Mouse (Mus musculus) limb, embryonic 14.5 days (tissue): ENCODE data around the gene Zfp831. TPM values are rescaled to one million over a fixed set of nuclear protein-coding genes. Genes with fewer than 3 reads are reported as not detected.

Experiments
- ATAC-seq: fragments of 200-750 bp; cut with Nextera tagmentation; 2 replicates; pipeline ENCODE4 v1.8.0; 2017; ENCODE audit warnings: low read depth, moderate number of reproducible peaks, moderate TSS enrichment; ENCODE audit not compliant: low FRiP score
- DNase-seq: peaks from one replicate; pipeline ENCODE4 v3.0.0-alpha.2; 2015; ENCODE audit warnings: low spot score
- H3K27ac ChIP-seq: fragments of 300-500 bp; sonication (generic); replicated peaks from 2 replicates; pipeline ENCODE4 v1.5.1; 2014; ENCODE audit warnings: low read depth, mild to moderate bottlenecking, low read length, moderate library complexity, mixed read lengths
- H3K27me3 ChIP-seq: fragments of 300-500 bp; sonication (generic); 2 replicates; pipeline ENCODE4 v1.6.1; 2014; ENCODE audit warnings: low read length, mixed read lengths; ENCODE audit not compliant: control insufficient read depth, insufficient read depth
- H3K36me3 ChIP-seq: fragments of 300-500 bp; sonication (generic); 2 replicates; pipeline ENCODE4 v1.6.1; 2014; ENCODE audit warnings: mild to moderate bottlenecking, low read length, moderate library complexity, mixed read lengths; ENCODE audit not compliant: control insufficient read depth, insufficient read depth
- H3K4me1 ChIP-seq: fragments of 300-500 bp; sonication (generic); 2 replicates; pipeline ENCODE4 v1.6.1; 2014; ENCODE audit warnings: antibody characterized with exemption, low read length, mixed read lengths; ENCODE audit not compliant: control insufficient read depth, insufficient read depth
- H3K4me2 ChIP-seq: fragments of 300-500 bp; sonication (generic); replicated peaks from 2 replicates; pipeline ENCODE4 v1.6.1; 2014; ENCODE audit warnings: low read depth, mild to moderate bottlenecking, low read length, moderate library complexity; ENCODE audit not compliant: severe bottlenecking
- H3K4me3 ChIP-seq: fragments of 300-500 bp; sonication (generic); replicated peaks from 2 replicates; pipeline ENCODE4 v1.5.1; 2014; ENCODE audit warnings: low read length
- H3K9ac ChIP-seq: fragments of 300-500 bp; sonication (generic); 2 replicates; pipeline ENCODE4 v1.6.1; 2014; ENCODE audit warnings: mild to moderate bottlenecking, low read depth, low read length, moderate library complexity; ENCODE audit not compliant: severe bottlenecking
- H3K9me3 ChIP-seq: fragments of 300-500 bp; sonication (generic); 2 replicates; pipeline ENCODE4 v1.6.1; 2016; ENCODE audit warnings: low read length; ENCODE audit not compliant: control insufficient read depth
- POLR2A ChIP-seq: fragments of 200-500 bp; IDR thresholded peaks from 2 replicates; pipeline ENCODE4 v1.8.0; 2012; ENCODE audit warnings: inconsistent platforms, mild to moderate bottlenecking, moderate library complexity, borderline replicate concordance; ENCODE audit not compliant: insufficient read depth, insufficient read length; ENCODE audit errors: extremely low read depth
- WGBS: fragments of 180-500 bp; shearing (Covaris S2); extraction: QIAGEN DNeasy Blood & Tissue Kit; methylation state at CpG from one replicate; pipeline ENCODE4 v1.1.7; 2014; 5-methylcytosine and 5-hydroxymethylcytosine counted together
- polyA plus RNA-seq, 2 experiments: library from polyadenylated mRNA; depleted of rRNA in 1 of 2; stranded (reverse) in 1 of 2; unstranded in 1 of 2; fragments of >200 nt; fragmentation: Nextera tagmentation in 1 of 2; extraction: Ambion mirVana in 1 of 2; gene quantifications; 2 replicates each; pipeline versions ENCODE4 v1.2.1 to v1.2.3; 2012 to 2014

The Zfp831 gene
- polyA plus RNA-seq, 2 experiments: 0.03 to 0.04 TPM

DNA sequence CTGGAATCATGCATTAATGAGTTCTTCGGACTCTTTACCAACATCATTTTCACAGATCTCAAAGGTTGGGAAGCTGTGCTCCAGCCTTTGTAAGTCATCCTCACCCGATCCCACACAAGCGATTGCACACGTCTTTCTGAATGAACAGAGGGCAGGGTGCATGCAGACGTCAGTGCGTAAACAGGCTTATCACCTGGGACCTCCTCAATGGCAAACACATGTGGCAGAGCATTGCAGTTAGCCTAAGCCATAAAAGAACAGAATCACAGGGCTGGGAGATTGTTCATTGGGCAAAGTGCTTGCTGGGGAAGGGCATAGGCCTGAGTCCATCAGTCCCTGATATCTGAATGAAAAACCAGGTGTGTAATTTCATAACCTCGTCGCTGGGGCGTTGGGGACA lies 17.0 kb downstream of the Zfp831 start:
- H3K27ac ChIP-seq: no peak overlapping the region
- ATAC-seq (no peak), DNase-seq (no peak)
- no peak overlapping the region for H3K9ac ChIP-seq
- no peaks in the 10 kb centered on the region for H3K9me3 ChIP-seq
- WGBS: 48% methylated on average over 9 of the region's 9 CpGs
- H3K4me1 ChIP-seq: 0 out of 2 replicates have a peak, but pooled peaks cover 4% of the 10 kb centered on the region
- H3K4me2 ChIP-seq: no peak overlapping the region
- H3K27me3 ChIP-seq: no peaks in the 10 kb centered on the region
- H3K36me3 ChIP-seq: no peaks in the 10 kb centered on the region
- no peak for TF ChIP-seq POLR2A
- no peak overlapping the region for H3K4me3 ChIP-seq

DNA sequence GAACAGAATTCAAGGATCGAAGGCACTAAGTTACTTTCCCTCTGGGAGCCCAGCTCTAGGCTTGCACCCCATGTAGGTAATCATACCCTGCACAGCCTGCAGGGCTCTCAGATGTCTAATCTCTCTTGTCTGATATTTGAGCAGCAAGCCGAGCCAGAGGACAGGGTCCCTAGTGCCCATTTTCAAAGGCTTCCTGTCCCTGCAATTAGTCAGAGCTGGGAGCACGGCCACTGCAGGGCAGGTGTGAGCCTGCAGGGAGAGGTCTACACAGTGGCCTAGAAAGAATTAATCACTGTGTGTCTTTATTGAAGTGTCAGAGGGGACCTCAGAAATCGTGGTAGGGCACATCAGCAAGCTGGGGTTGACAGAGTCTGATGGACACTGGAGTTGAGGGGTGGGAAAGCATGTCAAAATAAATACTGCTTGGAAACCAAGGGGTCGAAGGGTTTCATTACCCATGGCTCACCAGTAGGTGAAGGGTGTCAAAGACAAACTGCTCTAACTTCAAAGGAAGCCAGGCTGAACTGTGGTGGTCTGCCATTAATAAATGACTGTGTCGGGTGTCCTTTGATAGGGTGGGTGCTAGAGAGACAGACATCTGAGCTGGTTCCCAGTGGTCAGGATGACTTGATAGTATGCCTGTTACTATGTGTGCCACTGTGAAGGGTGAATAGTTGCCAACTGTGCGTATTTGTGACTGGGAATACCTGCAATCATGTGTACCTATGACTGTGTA lies 18.3 kb downstream of the Zfp831 start:
- Histone ChIP-seq H3K9me3 (no peaks in the 10 kb centered on the region), H3K4me1 (0 out of 2 replicates have a peak, but pooled peaks cover 4% of the 10 kb centered on the region), H3K4me3 (no peak overlapping the region), H3K36me3 (no peaks in the 10 kb centered on the region), H3K27ac (no peak overlapping the region), H3K4me2 (no peak overlapping the region), H3K9ac (no peak overlapping the region), H3K27me3 (no peaks in the 10 kb centered on the region)
- ATAC-seq: no peak
- DNase-seq: no peak
- WGBS: 24% methylated on average over 7 of the region's 7 CpGs
- no peak for TF ChIP-seq POLR2A

DNA sequence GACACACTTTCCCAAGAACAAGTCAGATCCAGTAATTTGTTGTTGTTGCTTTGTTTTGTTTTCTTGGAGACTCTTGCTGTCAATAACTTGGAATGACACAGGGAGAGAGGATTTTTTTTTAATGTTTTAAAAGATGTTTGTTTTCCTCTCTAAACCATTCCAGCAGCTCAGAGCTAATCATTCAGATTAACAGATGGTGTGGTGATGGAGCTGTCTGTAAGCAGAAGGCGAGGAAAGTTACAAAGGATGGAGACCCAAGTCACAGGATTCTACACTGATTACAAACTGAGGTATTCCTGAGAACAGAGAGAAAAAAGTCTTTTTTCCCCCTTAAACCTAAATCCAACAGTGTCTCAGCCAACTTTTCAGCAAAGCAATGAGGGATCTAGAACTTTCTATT lies 19.3 kb downstream of the Zfp831 start:
- H3K27me3 ChIP-seq: no peaks in the 10 kb centered on the region
- WGBS: 72% methylated on average over 1 of the region's 1 CpGs

DNA sequence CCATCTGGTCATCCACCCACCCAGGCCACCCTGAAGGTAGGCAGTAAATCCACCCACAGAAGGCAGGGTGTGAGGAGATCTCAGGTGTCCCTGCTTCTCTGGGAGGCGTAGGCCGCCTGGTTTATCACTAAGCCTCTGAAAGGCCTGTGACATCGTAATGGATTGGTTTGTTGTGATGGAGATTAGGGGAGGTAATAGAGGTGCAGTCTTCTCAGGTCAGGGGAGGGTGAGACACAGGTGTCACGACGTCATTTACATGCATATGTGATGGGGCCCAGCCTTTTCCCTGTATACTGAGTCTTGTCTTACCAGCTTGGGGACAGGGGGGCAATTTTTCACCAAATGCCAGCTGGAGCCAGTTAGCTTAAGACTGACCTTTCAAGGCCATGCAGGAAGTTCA lies 22.1 kb downstream of the Zfp831 start:
- ATAC-seq: no peak
- Histone ChIP-seq H3K27ac (no peak overlapping the region), H3K9me3 (no peaks in the 10 kb centered on the region), H3K9ac (no peak overlapping the region), H3K4me1 (0 out of 2 replicates have a peak, but pooled peaks cover 4% of the 10 kb centered on the region), H3K4me2 (no peak overlapping the region), H3K27me3 (no peaks in the 10 kb centered on the region), H3K4me3 (no peak overlapping the region), H3K36me3 (no peaks in the 10 kb centered on the region)
- TF ChIP-seq POLR2A: no peak
- no peak for DNase-seq
- 27% methylated on average over 5 of the region's 5 CpGs for WGBS

More for the DNA sequence above, 19.3 kb downstream of the Zfp831 start:
- Histone ChIP-seq H3K4me3 (no peak overlapping the region), H3K27ac (no peak overlapping the region), H3K9me3 (no peaks in the 10 kb centered on the region), H3K36me3 (no peaks in the 10 kb centered on the region), H3K9ac (no peak overlapping the region), H3K4me1 (0 out of 2 replicates have a peak, but pooled peaks cover 4% of the 10 kb centered on the region), H3K4me2 (no peak overlapping the region)
- no peak for TF ChIP-seq POLR2A
- DNase-seq: no peak
- no peak for ATAC-seq

DNA sequence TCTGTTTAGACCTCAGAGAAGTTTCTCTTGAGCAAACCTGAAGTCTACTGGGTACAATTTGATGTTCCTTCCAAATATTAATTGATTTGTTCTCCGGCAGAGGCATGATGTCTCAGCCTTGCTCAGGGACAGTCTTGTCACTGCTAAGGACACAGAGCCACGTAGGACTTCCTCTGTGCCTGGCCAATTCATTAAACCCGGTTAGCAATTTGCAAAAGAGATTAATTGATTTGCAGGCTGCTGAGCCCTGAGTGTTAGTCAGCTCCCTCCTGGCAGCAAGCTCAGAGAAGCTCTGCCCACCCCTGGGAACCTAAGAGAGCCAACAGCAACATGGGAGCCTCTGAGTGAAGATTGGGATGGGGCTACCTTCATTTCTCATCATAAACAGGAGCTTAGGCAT lies 25.5 kb downstream of the Zfp831 start:
- no peak overlapping the region for H3K4me3 ChIP-seq
- ATAC-seq: no peak
- H3K27me3 ChIP-seq: no peaks in the 10 kb centered on the region
- no peaks in the 10 kb centered on the region for H3K9me3 ChIP-seq
- 57% methylated on average over 3 of the region's 3 CpGs for WGBS
- TF ChIP-seq POLR2A: no peak
- no peaks in the 10 kb centered on the region; the same call in 1 of the 2 replicates for H3K4me1 ChIP-seq
- DNase-seq: no peak
- no peak overlapping the region for H3K27ac ChIP-seq
- H3K9ac ChIP-seq: no peak overlapping the region
- H3K4me2 ChIP-seq: no peak overlapping the region
- H3K36me3 ChIP-seq: no peaks in the 10 kb centered on the region
